Comparison of ENCODE assay signal across 18 mouse cellular contexts in the genomic region with DNA sequence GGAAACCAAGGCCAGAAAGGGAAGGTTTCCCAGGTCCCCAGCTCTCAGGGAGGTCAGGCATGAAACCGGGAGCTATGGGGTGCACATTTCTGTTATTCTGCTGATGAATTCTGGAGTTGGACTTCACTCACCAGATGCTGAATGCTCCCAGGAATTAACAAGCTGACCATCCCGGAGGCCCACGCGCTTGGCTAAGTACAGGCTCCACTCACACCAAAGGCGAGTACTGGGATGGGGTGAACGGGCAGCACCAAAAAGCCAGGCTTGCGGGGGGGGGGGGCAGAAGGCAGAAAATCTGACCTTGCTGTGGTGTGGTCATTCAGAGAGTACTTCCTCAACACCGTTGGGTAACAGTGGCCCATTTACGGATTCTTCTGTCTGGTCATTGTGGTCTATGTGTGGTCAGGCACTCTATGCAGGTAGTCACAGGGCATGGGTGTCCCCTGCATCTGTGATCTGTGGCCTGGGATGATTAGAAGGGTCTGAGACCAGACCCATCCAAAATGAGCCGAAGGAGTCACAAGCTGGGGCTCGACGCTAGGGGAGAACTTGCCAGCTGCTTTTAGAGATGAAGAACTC. TPM values are rescaled to one million over a fixed set of nuclear protein-coding genes. Genes with fewer than 3 reads are reported as not detected.
A peak's percentile ranks its signal among the peaks of the same experiment; 100 is the strongest.
DNase-seq lines count a peak whose midpoint lies in the region; ATAC-seq and TF ChIP-seq lines count a peak whose summit lies in the region.
"Had no signal": no experiment of that assay in that cellular context is flagged by ENCODE, and none has a peak within 500 bp of the region (broad histone marks: within the 10 kb centered on the region; RNA-seq: fewer than 3 reads in every experiment).

No protein-coding gene starts in this region.

- peak overlapping the region; percentile 42; the same call in 1 of the 2 replicates for H3K27ac ChIP-seq in kidney, embryonic 14.5 days (ENCODE audit: low read depth, low read length)
- peak overlapping the region; percentile 85 for H3K27ac ChIP-seq in kidney, postnatal 0 days
- H3K27ac ChIP-seq: embryonic facial prominence, embryonic 12.5 days; hindbrain, postnatal 0 days; layer of hippocampus, adult 2 months; limb, embryonic 13.5 days; lung, embryonic 15.5 days; neural tube, embryonic 13.5 days; stomach, embryonic 15.5 days had no signal

- H3K27me3 ChIP-seq in kidney, embryonic 14.5 days (ENCODE audit: control insufficient read depth, insufficient read depth, low read length) = peaks cover 16% of the 10 kb centered on the region
- H3K27me3 ChIP-seq in kidney, postnatal 0 days (ENCODE audit: insufficient read depth, low read length) = no peaks in the 10 kb centered on the region

- H3K4me1 ChIP-seq in kidney, embryonic 14.5 days (ENCODE audit: control insufficient read depth, insufficient read depth, low read length) = peaks cover 17% of the 10 kb centered on the region
- H3K4me1 ChIP-seq in kidney, postnatal 0 days (replicated peaks; ENCODE audit: insufficient read depth, low read length) = peaks cover 9% of the 10 kb centered on the region

- H3K4me2 ChIP-seq in kidney, embryonic 14.5 days (replicated peaks; ENCODE audit: low read depth, low read length) = no peak overlapping the region
- H3K4me2 ChIP-seq in kidney, postnatal 0 days (ENCODE audit: low read length) = peak overlapping the region; percentile 32
- H3K4me2 ChIP-seq: embryonic facial prominence, embryonic 12.5 days; heart, embryonic 11.5 days; limb, embryonic 13.5 days; lung, embryonic 15.5 days; neural tube, embryonic 13.5 days; stomach, embryonic 15.5 days had no signal

- no peaks in the 10 kb centered on the region for H3K9me3 ChIP-seq in kidney, embryonic 14.5 days (ENCODE audit: control insufficient read depth, low read length)
- H3K9me3 ChIP-seq in kidney, postnatal 0 days (replicated peaks; ENCODE audit: low read length) = no peaks in the 10 kb centered on the region
- H3K9me3 ChIP-seq: embryonic facial prominence, embryonic 12.5 days; limb, embryonic 13.5 days; lung, embryonic 15.5 days; neural tube, embryonic 13.5 days; stomach, embryonic 15.5 days had no signal

- 80% methylated on average over 12 of the region's 12 CpGs for WGBS in kidney, embryonic 14.5 days
- 74% methylated on average over 12 of the region's 12 CpGs for WGBS in kidney, postnatal 0 days

- H3K36me3 ChIP-seq in kidney, embryonic 14.5 days (ENCODE audit: control insufficient read depth, insufficient read depth, low read length) = no peaks in the 10 kb centered on the region
- no peaks in the 10 kb centered on the region for H3K36me3 ChIP-seq in kidney, postnatal 0 days (ENCODE audit: insufficient read depth, low read length)
- H3K36me3 ChIP-seq: embryonic facial prominence, embryonic 12.5 days; limb, embryonic 13.5 days; lung, embryonic 15.5 days; neural tube, embryonic 13.5 days; stomach, embryonic 15.5 days had no signal

- TF ChIP-seq CTCF in kidney, postnatal 0 days (IDR thresholded peaks at IDR 0.05; ENCODE audit: low read depth) = no peak

- ATAC-seq in kidney, embryonic 14.5 days (ENCODE audit: low FRiP score, low TSS enrichment) = no peak
- ATAC-seq in kidney, postnatal 0 days (replicated peaks; ENCODE audit: low FRiP score, low read depth) = no peak
- ATAC-seq: hindbrain, postnatal 0 days had no signal

- H3K4me3 ChIP-seq in kidney, embryonic 14.5 days (ENCODE audit: low read length) = no peak overlapping the region
- H3K4me3 ChIP-seq in kidney, postnatal 0 days (replicated peaks; ENCODE audit: low read depth, low read length) = no peak overlapping the region; the same call in 1 of the 2 replicates
- H3K4me3 ChIP-seq: embryonic facial prominence, embryonic 12.5 days; layer of hippocampus, adult 2 months; limb, embryonic 13.5 days; lung, embryonic 15.5 days; neural tube, embryonic 13.5 days; stomach, embryonic 15.5 days had no signal

- no peak for DNase-seq in kidney, adult 9 months
- peak; percentile 14 for DNase-seq in thymus, postnatal 4 days
- DNase-seq in thymus, postnatal 10 days (ENCODE audit: low spot score in 2 of 2) = no peak
- DNase-seq in kidney, postnatal 0 days (ENCODE audit: low spot score) = no peak
- DNase-seq in T-cell, adult 2 months (ENCODE audit: low spot score) = no peak
- no peak for DNase-seq in layer of hippocampus, adult 9-11 months
- DNase-seq: adrenal gland, postnatal 14 days; cerebellum, postnatal 10 days; gastrocnemius, postnatal 14 days had no signal

- 0 out of 2 replicates have a peak overlapping the region, but pooled peaks have one; percentile 4 for H3K9ac ChIP-seq in kidney, embryonic 14.5 days (ENCODE audit: low read depth, low read length)
- H3K9ac ChIP-seq in kidney, postnatal 0 days (ENCODE audit: low read depth, low read length) = peak overlapping the region; percentile 28; the same call in 1 of the 2 replicates
- H3K9ac ChIP-seq: embryonic facial prominence, embryonic 12.5 days; limb, embryonic 13.5 days; lung, embryonic 15.5 days; neural tube, embryonic 13.5 days; stomach, embryonic 15.5 days had no signal

RNA-seq across cellular contexts. Expression of a gene that starts 3.4 kb away (rescaled TPM):
- polyA plus RNA-seq in kidney, embryonic 14.5 days (2014; fragmentation: Nextera tagmentation; extraction: Ambion mirVana) = 29.1 and 57.6 TPM in 2 replicates
- polyA plus RNA-seq in kidney, postnatal 0 days (2015; fragmentation: Nextera tagmentation; extraction: Ambion mirVana) = 317 and 388 TPM in 2 replicates

RNA-seq across cellular contexts. Expression of a gene that starts 4.6 kb away (rescaled TPM):
- polyA plus RNA-seq in kidney, embryonic 14.5 days (2014; fragmentation: Nextera tagmentation; extraction: Ambion mirVana) = 2.1 and 2.9 TPM in 2 replicates
- polyA plus RNA-seq in kidney, postnatal 0 days (2015; fragmentation: Nextera tagmentation; extraction: Ambion mirVana) = 2.6 and 2.7 TPM in 2 replicates

RNA-seq across cellular contexts. Expression of a gene that starts 24.4 kb away (rescaled TPM):
- polyA plus RNA-seq in kidney, embryonic 14.5 days (2014; fragmentation: Nextera tagmentation; extraction: Ambion mirVana) = 3.9 and 4.7 TPM in 2 replicates
- polyA plus RNA-seq in kidney, postnatal 0 days (2015; fragmentation: Nextera tagmentation; extraction: Ambion mirVana) = 4.2 and 5.1 TPM in 2 replicates

RNA-seq across cellular contexts. Expression of a gene that starts 47.0 kb away (rescaled TPM):
- polyA plus RNA-seq in kidney, embryonic 14.5 days (2014; fragmentation: Nextera tagmentation; extraction: Ambion mirVana) = 31.7 and 46.9 TPM in 2 replicates
- polyA plus RNA-seq in kidney, postnatal 0 days (2015; fragmentation: Nextera tagmentation; extraction: Ambion mirVana) = 51.9 and 53.4 TPM in 2 replicates

RNA-seq across cellular contexts. Expression of a gene that starts 47.4 kb away (rescaled TPM):
- 178 and 249 TPM in 2 replicates for polyA plus RNA-seq in kidney, embryonic 14.5 days (2014; fragmentation: Nextera tagmentation; extraction: Ambion mirVana)
- 113 and 125 TPM in 2 replicates for polyA plus RNA-seq in kidney, postnatal 0 days (2015; fragmentation: Nextera tagmentation; extraction: Ambion mirVana)
